Mouse (Mus musculus) ES-E14 (cell line): ENCODE measurements around the gene Gm14418. TPM values are rescaled to one million over a fixed set of nuclear protein-coding genes. Genes with fewer than 3 reads are reported as not detected.
"Not testable (repeated sequence)": the region's sequence is repeated elsewhere in the genome, so short reads cannot be mapped to it uniquely, and the experiment has no call there.

Experiments used
- DNase-seq: peaks from one replicate; pipeline ENCODE4 v3.0.0-alpha.2; 2013; ENCODE audit warnings: low read depth, low spot score
- H3K27ac ChIP-seq: 2 replicates; pipeline ENCODE4 v1.5.1; 2012; ENCODE audit warnings: low read depth, mild to moderate bottlenecking, low read length, moderate library complexity, mixed read lengths; ENCODE audit not compliant: poor library complexity, insufficient read depth, severe bottlenecking
- H3K36me3 ChIP-seq: 2 replicates; pipeline ENCODE4 v1.6.1; 2012; ENCODE audit warnings: mild to moderate bottlenecking, low read length, moderate library complexity, mixed read lengths; ENCODE audit not compliant: control insufficient read depth, poor library complexity, insufficient read depth, severe bottlenecking
- H3K4me1 ChIP-seq, 2 experiments: fragments of 150-350 bp in 1 of 2; sonication (generic) in 1 of 2; 2 replicates each; pipeline ENCODE4 v1.6.1; 2012; ENCODE audit warnings: low read length in 2 of 2, mild to moderate bottlenecking in 1 of 2, mixed read lengths in 1 of 2; ENCODE audit not compliant: control insufficient read depth in 2 of 2, insufficient read depth in 2 of 2, poor library complexity in 1 of 2
- H3K4me3 ChIP-seq, 2 experiments: fragments of 150-350 bp in 1 of 2; sonication (generic) in 1 of 2; 2 replicates each; pipeline ENCODE4 v1.5.1; 2012; ENCODE audit warnings: low read length in 2 of 2, low read depth in 1 of 2, mild to moderate bottlenecking in 1 of 2, mixed read lengths in 1 of 2; ENCODE audit not compliant: insufficient read depth in 1 of 2, poor library complexity in 1 of 2, severe bottlenecking in 1 of 2
- H3K9ac ChIP-seq: 2 replicates; pipeline ENCODE4 v1.6.1; 2012; ENCODE audit warnings: low read depth, mild to moderate bottlenecking, low read length, mixed read lengths; ENCODE audit not compliant: poor library complexity, insufficient read depth, severe bottlenecking
- H3K9me3 ChIP-seq: fragments of 150-350 bp; sonication (generic); 2 replicates; pipeline ENCODE4 v1.6.1; 2012; ENCODE audit warnings: low read depth, mild to moderate bottlenecking, low read length; ENCODE audit not compliant: control insufficient read depth, insufficient read depth
- in situ Hi-C, 2 experiments: fragments of 600-800 bp; cut with MboI; formaldehyde crosslinking; loops; one replicate each; pipeline ENCODE4 v1.15.1; 2025; ENCODE audit warnings: low sequenced_read_pairs in 2 of 2, inconsistent platforms in 1 of 2; ENCODE audit not compliant: unreplicated experiment in 2 of 2
- total RNA-seq: library from RNA; depleted of rRNA; stranded (reverse); fragments of 300-350 nt; gene quantifications from 2 replicates; pipeline ENCODE4 v1.2.3, GENCODE M21; 2012; rRNA removed

The Gm14418 gene
- 34.8 and 42.7 TPM in 2 replicates for total RNA-seq

GRCm38 (mm10) chr2:177398096-177398495 is at the start of gene Gm14418:
TSS of gene Gm14418 (minus strand) at chr2:177398320.
- H3K4me1 ChIP-seq, H3K9me3 ChIP-seq, H3K36me3 ChIP-seq, H3K27ac ChIP-seq, in situ Hi-C loops: not testable (repeated sequence)
- peak within 1 kb of the TSS; percentile 76 for H3K9ac ChIP-seq
- peak within 1 kb of the TSS; percentile 88 to 98 for H3K4me3 ChIP-seq
- peak; percentile 19 for DNase-seq

Other genes with a start within 250 kb of the Gm14418 start
- gene Gm14410, start 191.9 kb downstream of the Gm14418 start, total RNA-seq, result 26.3 and 27.4 TPM in 2 replicates
- 25.8 and 34.4 TPM in 2 replicates for gene Gm14409, start 131.3 kb downstream of the Gm14418 start, total RNA-seq
- gene Gm14412, start 74.0 kb downstream of the Gm14418 start, total RNA-seq, result 45.0 and 58.9 TPM in 2 replicates
- 31.7 and 32.7 TPM in 2 replicates for gene Zfp970, start 66.4 kb upstream of the Gm14418 start, total RNA-seq
- gene Gm14403, start 99.9 kb upstream of the Gm14418 start, total RNA-seq, result 22.1 and 32.6 TPM in 2 replicates
- 19.2 and 27.5 TPM in 2 replicates for gene Gm14406, start 179.9 kb upstream of the Gm14418 start, total RNA-seq